Mouse (Mus musculus): ENCODE results near the gene Prss3.
"Not testable (repeated sequence)": the region's sequence is repeated elsewhere in the genome, so short reads cannot be mapped to it uniquely, and the experiment has no call there.

The Prss3 gene

DNA sequence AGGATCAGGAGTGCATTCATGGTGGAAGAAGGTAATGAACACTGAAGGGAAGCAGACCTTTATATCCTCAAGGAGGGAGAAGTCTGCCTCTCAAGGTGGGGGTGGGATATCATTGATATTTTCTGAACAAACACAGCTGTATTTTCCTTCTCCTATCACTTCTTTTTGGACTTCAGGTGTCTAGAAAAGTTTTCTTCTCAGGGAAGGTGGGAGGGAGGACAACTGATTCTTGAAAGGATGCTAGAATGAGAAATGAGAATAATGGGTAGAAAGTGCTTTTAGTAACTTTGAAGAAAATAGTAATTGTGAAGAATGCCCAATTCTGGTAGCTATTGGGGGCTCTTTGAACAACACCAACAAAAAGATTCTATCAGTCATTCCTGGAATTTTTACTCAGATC is at the start of gene Prss3:
Prss3 (minus strand) TSS at position 101 of the 400 bp plus-strand sequence.
- in situ Hi-C loops (cut with MboI; ENCODE audit: low pct_unique_long_range_greater_than_20kb in 1 of 2, low sequenced_read_pairs in 2 of 2, unreplicated experiment in 1 of 2) = not testable (repeated sequence)

DNA sequence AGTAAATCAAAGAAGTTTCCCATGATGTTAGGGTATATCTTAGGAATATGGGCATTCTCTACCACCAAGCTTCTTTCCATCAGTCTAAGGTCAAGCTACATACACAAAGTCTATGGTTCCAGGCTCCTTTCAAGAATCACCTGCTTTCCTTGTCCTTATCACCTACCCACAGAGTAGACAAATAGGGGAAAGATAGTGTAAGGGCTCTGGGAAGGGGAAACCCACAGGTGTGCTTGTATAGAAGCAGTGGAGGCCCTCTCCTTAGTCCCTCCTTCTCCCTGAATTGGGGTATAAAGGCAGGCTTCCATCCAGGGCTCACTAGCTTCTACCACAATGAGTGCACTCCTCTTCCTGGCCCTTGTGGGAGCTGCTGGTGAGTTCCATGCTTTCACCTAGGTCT is 14.6 kb upstream of the Prss3 start, which contains the start of gene Gm5771:
Gm5771 (plus strand) TSS at position 301 of the 400 bp plus-strand sequence.
- in situ Hi-C loops (cut with MboI; ENCODE audit: low pct_unique_long_range_greater_than_20kb in 1 of 2, low sequenced_read_pairs in 2 of 2, unreplicated experiment in 1 of 2) = not testable (repeated sequence)

DNA sequence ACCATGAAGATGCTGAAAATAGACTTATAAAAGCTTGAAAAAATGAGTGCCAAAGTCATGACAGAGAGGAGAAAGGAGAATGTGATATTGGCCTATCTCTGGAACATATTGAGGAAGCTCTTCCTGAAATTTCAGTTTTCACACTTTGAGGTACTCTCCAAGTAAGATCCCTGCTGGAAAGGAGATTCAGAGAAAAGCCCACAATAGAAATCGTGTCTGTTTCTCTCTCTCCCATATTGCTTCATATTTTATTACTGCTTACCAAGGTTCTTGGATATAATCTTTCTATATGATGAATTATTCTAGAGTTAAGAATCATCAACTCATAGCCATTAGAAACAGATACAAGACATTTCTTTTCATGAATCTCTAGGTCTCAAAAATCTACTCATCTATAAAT is 14.2 kb upstream of the Prss3 start:
- in situ Hi-C loops (cut with MboI; ENCODE audit: low pct_unique_long_range_greater_than_20kb in 1 of 2, low sequenced_read_pairs in 2 of 2, unreplicated experiment in 1 of 2) = not testable (repeated sequence)

DNA sequence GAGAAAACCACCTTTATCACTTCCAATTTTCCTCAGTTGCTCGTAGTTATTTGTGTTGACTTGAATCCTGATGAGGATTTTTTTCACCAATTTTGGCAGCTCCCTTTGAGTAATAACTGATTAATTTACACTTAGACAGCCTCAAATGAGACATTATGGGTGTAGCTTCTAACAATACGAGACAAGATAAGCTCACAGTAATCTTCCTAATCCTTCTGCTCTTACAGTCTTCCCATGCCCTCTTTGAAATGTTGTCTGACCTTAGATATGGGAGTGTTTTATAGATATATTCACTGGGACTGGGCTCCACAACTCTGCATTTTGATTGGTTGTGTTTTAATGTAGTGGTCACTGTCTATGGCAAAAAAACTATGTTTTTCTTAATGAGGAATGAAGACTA is 9.3 kb upstream of the Prss3 start:
- in situ Hi-C loops (cut with MboI; ENCODE audit: low pct_unique_long_range_greater_than_20kb in 1 of 2, low sequenced_read_pairs in 2 of 2, unreplicated experiment in 1 of 2) = no loop called here

DNA sequence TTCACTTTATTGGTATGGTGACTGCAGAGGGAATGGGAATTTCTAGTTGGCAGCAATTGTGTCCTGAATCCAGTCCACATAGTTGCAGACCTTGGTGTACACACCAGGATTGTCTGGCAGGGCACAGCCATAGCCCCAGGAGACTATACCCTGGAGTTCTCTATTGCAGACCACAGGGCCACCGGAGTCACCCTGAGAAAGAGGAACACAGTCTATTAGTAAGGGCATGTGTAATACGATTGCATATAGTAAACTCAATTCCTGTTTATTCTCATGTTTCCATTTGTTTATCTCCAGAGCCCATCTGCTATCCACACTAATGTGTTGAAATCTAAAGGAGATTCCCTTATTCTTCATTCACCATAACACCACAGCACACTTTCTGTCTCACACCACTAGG is 3.7 kb downstream of the Prss3 start:
- in situ Hi-C loops (cut with MboI; ENCODE audit: low pct_unique_long_range_greater_than_20kb in 1 of 2, low sequenced_read_pairs in 2 of 2, unreplicated experiment in 1 of 2) = not testable (repeated sequence)

DNA sequence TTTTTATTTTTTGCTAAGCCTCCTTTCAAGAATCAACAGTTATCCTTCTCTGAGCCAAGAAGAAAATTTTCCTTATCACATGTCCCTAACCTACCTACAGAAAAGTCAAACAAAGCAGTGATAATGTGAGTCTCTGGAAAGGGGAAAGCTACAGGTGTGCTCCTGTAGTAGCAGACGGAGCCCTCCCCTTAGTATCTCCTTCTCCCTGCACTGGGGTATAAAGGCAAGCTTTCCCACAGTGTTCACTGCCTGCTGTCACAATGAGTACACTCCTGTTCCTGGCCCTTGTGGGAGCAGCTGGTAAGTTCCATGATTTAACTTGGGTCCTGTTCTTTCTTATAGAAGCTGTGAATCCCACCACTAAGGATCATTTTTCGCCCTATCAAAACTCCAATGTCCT is 23.5 kb downstream of the Prss3 start, which contains the start of gene Try10:
Try10 (plus strand) TSS at position 174 of the 400 bp plus-strand sequence.
- in situ Hi-C loops (cut with MboI; ENCODE audit: low pct_unique_long_range_greater_than_20kb in 1 of 2, low sequenced_read_pairs in 2 of 2, unreplicated experiment in 1 of 2) = no loop called here

Measured in mouse embryonic stem cell (cell line).